Comparison of ENCODE assay signal across 8 mouse cellular contexts in the genomic region with DNA sequence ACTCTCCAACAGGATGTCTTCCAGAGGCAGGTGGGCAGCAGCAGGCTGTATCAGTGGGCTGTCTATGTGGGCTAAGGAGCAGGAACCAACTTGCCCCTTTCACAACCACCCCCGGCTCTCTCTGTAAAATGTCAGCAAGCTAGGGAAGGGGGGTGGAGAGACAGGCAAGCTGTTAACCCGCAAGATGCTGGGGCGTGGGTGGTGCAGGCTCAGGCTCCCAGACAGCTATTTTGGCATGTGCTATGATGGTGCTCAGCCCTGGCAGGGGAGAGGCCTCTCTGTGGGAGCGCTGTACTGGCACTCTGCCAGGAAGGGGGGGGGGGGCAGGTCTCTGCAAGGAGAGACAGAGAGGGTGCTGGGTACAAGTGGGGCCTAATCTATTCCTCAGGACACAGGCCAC. TPM values are rescaled to one million over a fixed set of nuclear protein-coding genes. Genes with fewer than 3 reads are reported as not detected.
A peak's percentile ranks its signal among the peaks of the same experiment; 100 is the strongest.
DNase-seq lines count a peak whose midpoint lies in the region; ATAC-seq and TF ChIP-seq lines count a peak whose summit lies in the region.
"Had no signal": no experiment of that assay in that cellular context is flagged by ENCODE, and none has a peak within 500 bp of the region (broad histone marks: within the 10 kb centered on the region; RNA-seq: fewer than 3 reads in every experiment).

No protein-coding gene starts in this region.

- intact Hi-C loops in gastrocnemius, postnatal 14 days (cut with DNase I; ENCODE audit: low total_unique reads), result no loop called here

- H3K4me1 ChIP-seq in spleen, adult 2 months (ENCODE audit: control insufficient read depth, insufficient read depth, insufficient read length), result peaks cover 45% of the 10 kb centered on the region
- peaks cover 59% of the 10 kb centered on the region for H3K4me1 ChIP-seq in forebrain, embryonic 13.5 days
- peaks cover 43 to 73% of the 10 kb centered on the region in 2 experiments for H3K4me1 ChIP-seq in liver, embryonic 14.5 days (replicated peaks; ENCODE audit: control insufficient read depth in 2 of 2, insufficient read depth in 2 of 2, low read length in 1 of 2)

- no peaks in the 10 kb centered on the region for H3K9me3 ChIP-seq in forebrain, embryonic 13.5 days (replicated peaks)
- no peaks in the 10 kb centered on the region for H3K9me3 ChIP-seq in liver, embryonic 14.5 days (ENCODE audit: control insufficient read depth, low read length)

- 8% methylated on average over 4 of the region's 4 CpGs for WGBS in spleen, adult 2 months
- WGBS in forebrain, embryonic 13.5 days, result 35% methylated on average over 4 of the region's 4 CpGs
- WGBS in liver, embryonic 14.5 days (ENCODE audit: insufficient replicate concordance), result 13% methylated on average over 4 of the region's 4 CpGs

- TF ChIP-seq EP300 in liver, embryonic 14.5 days (IDR thresholded peaks at IDR 0.05; ENCODE audit: low read depth), result no peak

- H3K36me3 ChIP-seq in spleen, adult 2 months (ENCODE audit: control insufficient read depth, insufficient read depth, low read length), result peaks cover 1% of the 10 kb centered on the region
- no peaks in the 10 kb centered on the region for H3K36me3 ChIP-seq in forebrain, embryonic 13.5 days (ENCODE audit: poor library complexity, severe bottlenecking)
- peaks cover 3% of the 10 kb centered on the region; the same call in 1 of the 2 replicates for H3K36me3 ChIP-seq in liver, embryonic 14.5 days (replicated peaks; ENCODE audit: control insufficient read depth, insufficient read depth, low read depth)

- H3K4me2 ChIP-seq in forebrain, embryonic 13.5 days, result peak overlapping the region; percentile 27
- H3K4me2 ChIP-seq in liver, embryonic 14.5 days (ENCODE audit: low read depth), result peak overlapping the region; percentile 22

- H3K9ac ChIP-seq in forebrain, embryonic 13.5 days, result no peak overlapping the region
- peak overlapping the region; percentile 23 for H3K9ac ChIP-seq in liver, embryonic 14.5 days (replicated peaks)

- peak; percentile 88 for ATAC-seq in forebrain, embryonic 13.5 days
- peak; percentile 62 for ATAC-seq in liver, embryonic 14.5 days (ENCODE audit: insufficient read depth)

- H3K27ac ChIP-seq in spleen, adult 2 months (ENCODE audit: insufficient read depth, low read length), result 0 out of 2 replicates have a peak overlapping the region, but pooled peaks have one; percentile 12
- peak overlapping the region; percentile 79 for H3K27ac ChIP-seq in forebrain, embryonic 13.5 days
- H3K27ac ChIP-seq in liver, embryonic 14.5 days, result peak overlapping the region; percentile 17

- no peaks in the 10 kb centered on the region for H3K27me3 ChIP-seq in spleen, adult 2 months (ENCODE audit: control insufficient read depth, insufficient read depth, low read length)
- no peaks in the 10 kb centered on the region for H3K27me3 ChIP-seq in forebrain, embryonic 13.5 days
- H3K27me3 ChIP-seq in liver, embryonic 14.5 days (ENCODE audit: control insufficient read depth, insufficient read depth, low read length), result no peaks in the 10 kb centered on the region

- DNase-seq in spleen, adult 2 months (ENCODE audit: low read depth in 1 of 2, low spot score in 2 of 2), result no peak
- no peak for DNase-seq in spleen, postnatal 14 days (ENCODE audit: low spot score in 2 of 2)
- DNase-seq in layer of hippocampus, adult 11-12 months (ENCODE audit: low spot score), result peak; percentile 91
- no peak for DNase-seq in liver, embryonic 14.5 days (ENCODE audit: low read depth in 3 of 3, low spot score in 3 of 3)
- peak; percentile 89 to 93 for DNase-seq in right cerebral cortex, adult 2 months (ENCODE audit: low spot score in 2 of 2)
- DNase-seq in gastrocnemius, postnatal 14 days, result no peak

- TF ChIP-seq CTCF in spleen, adult 2 months (IDR thresholded peaks at IDR 0.05; ENCODE audit: extremely low read depth, insufficient read depth, insufficient read length, insufficient replicate concordance), result no peak
- no peak for TF ChIP-seq CTCF in liver, embryonic 14.5 days (IDR thresholded peaks at IDR 0.05; ENCODE audit: low read depth)

- no peak overlapping the region for H3K4me3 ChIP-seq in spleen, adult 2 months (ENCODE audit: extremely low read depth, insufficient read depth, insufficient read length)
- no peak overlapping the region for H3K4me3 ChIP-seq in forebrain, embryonic 13.5 days
- no peak overlapping the region for H3K4me3 ChIP-seq in liver, embryonic 14.5 days (ENCODE audit: insufficient read depth in 1 of 2, low read depth in 2 of 2, low read length in 2 of 2)

- no peak for TF ChIP-seq POLR2A in spleen, adult 2 months (IDR thresholded peaks at IDR 0.05; ENCODE audit: low read depth, low read length)

RNA-seq across cellular contexts. Expression of gene Gm9821, which starts 11.6 kb away (rescaled TPM):
- polyA plus RNA-seq in spleen, adult 2 months (2012; rRNA removed), result not detected in 2 replicates
- polyA plus RNA-seq in forebrain, embryonic 13.5 days (2015; fragmentation: Nextera tagmentation; extraction: Ambion mirVana), result 0.18 and 0.41 TPM in 2 replicates
- 0.01 and 0.02 TPM in 2 replicates for polyA plus RNA-seq in liver, embryonic 14.5 days (2012; rRNA removed)
- 0.63 and 0.96 TPM in 2 replicates for polyA plus RNA-seq in liver, embryonic 14.5 days (2014; fragmentation: Nextera tagmentation; extraction: Ambion mirVana)
- not detected for total RNA-seq in gastrocnemius, postnatal 14 days (2021)
- polyA plus RNA-seq: cortical plate, adult 2 months had no signal

RNA-seq across cellular contexts. Expression of gene Dgkz, which starts 18.6 kb away (rescaled TPM):
- polyA plus RNA-seq in spleen, adult 2 months (2012; rRNA removed), result 279 and 335 TPM in 2 replicates
- 18.5 and 23.1 TPM in 2 replicates for polyA plus RNA-seq in forebrain, embryonic 13.5 days (2015; fragmentation: Nextera tagmentation; extraction: Ambion mirVana)
- polyA plus RNA-seq in liver, embryonic 14.5 days (2012; rRNA removed), result 55.9 and 60.7 TPM in 2 replicates
- 19.6 and 26.7 TPM in 2 replicates for polyA plus RNA-seq in liver, embryonic 14.5 days (2014; fragmentation: Nextera tagmentation; extraction: Ambion mirVana)
- 10 to 100 TPM; 38.6 to 42.4 TPM for total RNA-seq in gastrocnemius, postnatal 14 days (2021)

RNA-seq across cellular contexts. Expression of gene Mdk, which starts 25.0 kb away (rescaled TPM):
- 2.7 and 3.1 TPM in 2 replicates for polyA plus RNA-seq in spleen, adult 2 months (2012; rRNA removed)
- polyA plus RNA-seq in forebrain, embryonic 13.5 days (2015; fragmentation: Nextera tagmentation; extraction: Ambion mirVana), result 609 and 621 TPM in 2 replicates
- polyA plus RNA-seq in liver, embryonic 14.5 days (2012; rRNA removed), result 13.2 and 19.3 TPM in 2 replicates
- 12.7 and 13.7 TPM in 2 replicates for polyA plus RNA-seq in liver, embryonic 14.5 days (2014; fragmentation: Nextera tagmentation; extraction: Ambion mirVana)
- 10 to 100 TPM; 12.1 to 20.7 TPM for total RNA-seq in gastrocnemius, postnatal 14 days (2021)

RNA-seq across cellular contexts. Expression of gene Chrm4, which starts 30.0 kb away (rescaled TPM):
- polyA plus RNA-seq in spleen, adult 2 months (2012; rRNA removed), result 0.39 and 0.45 TPM in 2 replicates
- 0.83 and 0.88 TPM in 2 replicates for polyA plus RNA-seq in forebrain, embryonic 13.5 days (2015; fragmentation: Nextera tagmentation; extraction: Ambion mirVana)
- polyA plus RNA-seq in liver, embryonic 14.5 days (2012; rRNA removed), result 0.06 and 0.08 TPM in 2 replicates
- polyA plus RNA-seq in liver, embryonic 14.5 days (2014; fragmentation: Nextera tagmentation; extraction: Ambion mirVana), result not detected in 2 replicates
- not detected for total RNA-seq in gastrocnemius, postnatal 14 days (2021)

Comparison
In these comparisons a context has a peak if more than half of its experiments do, and no peak if none do; other contexts are left out.
1. DNase-seq: peak in layer of hippocampus, adult 11-12 months (single experiment) and right cerebral cortex, adult 2 months (2 of 2); none in spleen, adult 2 months (0 of 2), spleen, postnatal 14 days (0 of 2), liver, embryonic 14.5 days (0 of 3) and gastrocnemius, postnatal 14 days (single experiment).
2. H3K27ac ChIP-seq: peak in every context shown above with its lines; median percentile 79 in forebrain, embryonic 13.5 days; 17 in liver, embryonic 14.5 days; 12 in spleen, adult 2 months.
3. RNA of gene Mdk, which starts 25.0 kb away (polyA plus RNA-seq): 609 to 621 TPM in forebrain, embryonic 13.5 days; 12.7 to 19.3 TPM in liver, embryonic 14.5 days and 2.7 to 3.1 TPM in spleen, adult 2 months; every median in the first group is over 10 times any median in the second.